Mouse (Mus musculus) G1E (cell line): ENCODE results near the gene Tfdp1.

ENCODE experiments used
- CTCF ChIP-seq: IDR thresholded peaks from 2 replicates; pipeline ENCODE4 v1.5.1; 2012; ENCODE audit warnings: low read depth, low read length, inconsistent platforms, mixed read lengths
- GATA1 ChIP-seq: IDR thresholded peaks from 2 replicates; pipeline ENCODE4 v1.6.1; 2012; ENCODE audit warnings: borderline replicate concordance, low read length, inconsistent platforms, mixed read lengths

DNA sequence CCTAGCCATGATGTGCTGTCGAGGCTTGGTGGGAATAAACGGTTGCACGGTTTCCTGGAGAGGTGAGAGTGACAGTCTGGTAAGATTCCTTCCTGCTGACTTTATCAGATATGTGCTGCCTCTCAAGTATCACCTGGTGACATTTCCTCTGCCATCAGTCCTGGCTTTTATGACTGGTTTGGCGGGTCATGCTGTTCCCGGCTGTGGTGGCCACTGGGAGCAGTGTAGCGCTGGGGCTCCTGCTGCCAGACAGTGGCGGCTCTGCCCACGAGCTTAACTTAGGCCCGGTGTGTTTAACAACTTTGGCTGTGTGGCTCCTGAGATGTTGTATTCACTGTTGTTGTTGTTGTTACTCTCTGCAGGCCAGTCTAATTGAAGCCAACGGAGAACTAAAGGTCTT is 18.1 kb downstream of the Tfdp1 start:
- TF ChIP-seq CTCF (no peak), GATA1 (no peak)
